Mouse (Mus musculus) G1E (cell line): ENCODE data around the gene Nos1.

Experiments used
- CTCF ChIP-seq: IDR thresholded peaks from 2 replicates; pipeline ENCODE4 v1.5.1; 2012; ENCODE audit warnings: low read depth, low read length, inconsistent platforms, mixed read lengths
- GATA1 ChIP-seq: IDR thresholded peaks from 2 replicates; pipeline ENCODE4 v1.6.1; 2012; ENCODE audit warnings: borderline replicate concordance, low read length, inconsistent platforms, mixed read lengths
- POLR2AphosphoS5 ChIP-seq: IDR thresholded peaks from 2 replicates; pipeline ENCODE4 v1.6.1; 2012; ENCODE audit warnings: low read depth, low read length, inconsistent platforms; ENCODE audit not compliant: insufficient replicate concordance
- TAL1 ChIP-seq: conservative IDR thresholded peaks from 2 replicates; pipeline ENCODE4 v1.6.1; 2012; ENCODE audit warnings: low read depth, low read length, inconsistent platforms, mixed read lengths

DNA sequence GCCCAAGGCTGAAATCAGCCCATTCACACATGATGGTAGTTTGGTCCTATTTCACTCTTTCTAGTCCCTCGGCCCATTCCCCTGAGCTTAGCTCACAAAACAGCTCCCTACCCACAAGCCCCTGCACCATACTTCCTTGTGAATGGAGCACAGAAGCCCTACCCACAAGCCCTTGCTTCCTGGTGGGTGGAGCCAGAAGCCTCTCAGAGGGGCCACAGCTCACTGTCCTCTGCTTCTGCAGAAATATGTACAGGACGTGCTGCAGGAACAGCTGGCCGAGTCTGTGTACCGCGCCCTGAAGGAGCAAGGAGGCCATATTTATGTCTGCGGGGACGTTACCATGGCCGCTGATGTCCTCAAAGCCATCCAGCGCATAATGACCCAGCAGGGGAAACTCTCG lies 168.6 kb downstream of the Nos1 start:
- TF ChIP-seq TAL1 (no peak), CTCF (no peak), POLR2AphosphoS5 (no peak), GATA1 (no peak)
